Mouse (Mus musculus): ENCODE measurements around the gene Sppl3.

GRCm38 (mm10) chr5:115083492-115083891 is 72.6 kb downstream of the Sppl3 start:
- TF ChIP-seq CTCF (IDR thresholded peaks at IDR 0.05; ENCODE audit: control insufficient read depth, insufficient read depth, insufficient replicate concordance, low read depth, low read length) (no peak), POLR2A (IDR thresholded peaks at IDR 0.05; ENCODE audit: control insufficient read depth, low read depth, low read length) (no peak)
